Mouse (Mus musculus): Measurements from ENCODE around the gene Tmem230. TPM values are rescaled to one million over a fixed set of nuclear protein-coding genes. Genes with fewer than 3 reads are reported as not detected.
A peak's percentile ranks its signal among the peaks of the same experiment; 100 is the strongest.

Gene Tmem230
- polyA plus RNA-seq, 1 experiment from 2014 or later, result 36.4 TPM

- Histone ChIP-seq H3K4me1 (replicated peaks; ENCODE audit: control insufficient read depth, insufficient read depth, low read length) (peaks cover 35% of the 10 kb centered on the region), H3K36me3 (ENCODE audit: control insufficient read depth, insufficient read depth, low read length) (0 out of 2 replicates have a peak, but pooled peaks cover 3% of the 10 kb centered on the region), H3K4me2 (ENCODE audit: low read length) (no peak overlapping the region; the same call in 1 of the 2 replicates), H3K4me3 (ENCODE audit: low read depth, low read length) (no peak overlapping the region), H3K27ac (ENCODE audit: low read depth) (peak overlapping the region; percentile 45; the same call in 1 of the 2 replicates), H3K9me3 (ENCODE audit: control insufficient read depth, low read length) (no peaks in the 10 kb centered on the region), H3K9ac (ENCODE audit: low read length) (0 out of 2 replicates have a peak overlapping the region, but pooled peaks have one; percentile 3), H3K27me3 (replicated peaks; ENCODE audit: control insufficient read depth, insufficient read depth, low read length) (no peaks in the 10 kb centered on the region)
- ATAC-seq (replicated peaks; ENCODE audit: low FRiP score, low TSS enrichment, low read depth) (no peak; the same call in 1 of the 2 replicates), DNase-seq (ENCODE audit: low spot score) (no peak)
- WGBS, result 51% methylated on average over 12 of the region's 12 CpGs
These were observed 37.0 kb upstream of the Tmem230 start for GRCm38 (mm10) chr2:132284492-132285139.

GRCm38 (mm10) chr2:132283236-132284070 is 35.8 kb upstream of the Tmem230 start:
- Histone ChIP-seq H3K27me3 (replicated peaks; ENCODE audit: control insufficient read depth, insufficient read depth, low read length) (no peaks in the 10 kb centered on the region), H3K4me1 (replicated peaks; ENCODE audit: control insufficient read depth, insufficient read depth, low read length) (peaks cover 35% of the 10 kb centered on the region), H3K4me2 (ENCODE audit: low read length) (no peak overlapping the region), H3K36me3 (ENCODE audit: control insufficient read depth, insufficient read depth, low read length) (0 out of 2 replicates have a peak, but pooled peaks cover 3% of the 10 kb centered on the region), H3K9me3 (ENCODE audit: control insufficient read depth, low read length) (no peaks in the 10 kb centered on the region), H3K4me3 (ENCODE audit: low read depth, low read length) (no peak overlapping the region), H3K27ac (ENCODE audit: low read depth) (peak overlapping the region; percentile 57; the same call in 1 of the 2 replicates), H3K9ac (ENCODE audit: low read length) (no peak overlapping the region)
- 66% methylated on average over 15 of the region's 15 CpGs for WGBS
- ATAC-seq (replicated peaks; ENCODE audit: low FRiP score, low TSS enrichment, low read depth), result no peak
- no peak for DNase-seq (ENCODE audit: low spot score)

GRCm38 (mm10) chr2:132282453-132283174 is 35.0 kb upstream of the Tmem230 start:
- Histone ChIP-seq H3K9me3 (ENCODE audit: control insufficient read depth, low read length) (no peaks in the 10 kb centered on the region), H3K4me3 (ENCODE audit: low read depth, low read length) (no peak overlapping the region), H3K4me1 (replicated peaks; ENCODE audit: control insufficient read depth, insufficient read depth, low read length) (peaks cover 35% of the 10 kb centered on the region), H3K9ac (ENCODE audit: low read length) (no peak overlapping the region), H3K36me3 (ENCODE audit: control insufficient read depth, insufficient read depth, low read length) (0 out of 2 replicates have a peak, but pooled peaks cover 3% of the 10 kb centered on the region), H3K27me3 (replicated peaks; ENCODE audit: control insufficient read depth, insufficient read depth, low read length) (no peaks in the 10 kb centered on the region), H3K27ac (ENCODE audit: low read depth) (peak overlapping the region; percentile 57; the same call in 1 of the 2 replicates), H3K4me2 (ENCODE audit: low read length) (no peak overlapping the region)
- WGBS, result 54% methylated on average over 12 of the region's 12 CpGs
- ATAC-seq (replicated peaks; ENCODE audit: low FRiP score, low TSS enrichment, low read depth) (no peak), DNase-seq (ENCODE audit: low spot score) (no peak)

GRCm38 (mm10) chr2:132281560-132282452 is 34.2 kb upstream of the Tmem230 start:
- no peak overlapping the region for H3K9ac ChIP-seq (ENCODE audit: low read length)
- ATAC-seq (replicated peaks; ENCODE audit: low FRiP score, low TSS enrichment, low read depth) (no peak), DNase-seq (ENCODE audit: low spot score) (no peak)
- H3K4me3 ChIP-seq (ENCODE audit: low read depth, low read length), result no peak overlapping the region
- no peak overlapping the region for H3K4me2 ChIP-seq (ENCODE audit: low read length)
- WGBS, result 68% methylated on average over 10 of the region's 10 CpGs
- no peak overlapping the region for H3K27ac ChIP-seq (ENCODE audit: low read depth)
- H3K27me3 ChIP-seq (replicated peaks; ENCODE audit: control insufficient read depth, insufficient read depth, low read length), result no peaks in the 10 kb centered on the region
- H3K4me1 ChIP-seq (replicated peaks; ENCODE audit: control insufficient read depth, insufficient read depth, low read length), result peaks cover 35% of the 10 kb centered on the region
- H3K36me3 ChIP-seq (ENCODE audit: control insufficient read depth, insufficient read depth, low read length), result 0 out of 2 replicates have a peak, but pooled peaks cover 3% of the 10 kb centered on the region
- no peaks in the 10 kb centered on the region for H3K9me3 ChIP-seq (ENCODE audit: control insufficient read depth, low read length)

GRCm38 (mm10) chr2:132280518-132281120 is 33.0 kb upstream of the Tmem230 start:
- ATAC-seq (replicated peaks; ENCODE audit: low FRiP score, low TSS enrichment, low read depth), result no peak
- Histone ChIP-seq H3K9ac (ENCODE audit: low read length) (no peak overlapping the region), H3K4me3 (ENCODE audit: low read depth, low read length) (no peak overlapping the region), H3K27ac (ENCODE audit: low read depth) (no peak overlapping the region), H3K36me3 (ENCODE audit: control insufficient read depth, insufficient read depth, low read length) (0 out of 2 replicates have a peak, but pooled peaks cover 3% of the 10 kb centered on the region), H3K27me3 (replicated peaks; ENCODE audit: control insufficient read depth, insufficient read depth, low read length) (no peaks in the 10 kb centered on the region), H3K9me3 (ENCODE audit: control insufficient read depth, low read length) (no peaks in the 10 kb centered on the region), H3K4me1 (replicated peaks; ENCODE audit: control insufficient read depth, insufficient read depth, low read length) (peaks cover 35% of the 10 kb centered on the region), H3K4me2 (ENCODE audit: low read length) (no peak overlapping the region)
- no peak for DNase-seq (ENCODE audit: low spot score)
- 90% methylated on average over 10 of the region's 10 CpGs for WGBS

- no peaks in the 10 kb centered on the region for H3K27me3 ChIP-seq (replicated peaks; ENCODE audit: control insufficient read depth, insufficient read depth, low read length)
- 0 out of 2 replicates have a peak, but pooled peaks cover 3% of the 10 kb centered on the region for H3K36me3 ChIP-seq (ENCODE audit: control insufficient read depth, insufficient read depth, low read length)
- no peak overlapping the region for H3K4me3 ChIP-seq (ENCODE audit: low read depth, low read length)
- DNase-seq (ENCODE audit: low spot score) (no peak), ATAC-seq (replicated peaks; ENCODE audit: low FRiP score, low TSS enrichment, low read depth) (no peak)
- H3K27ac ChIP-seq (ENCODE audit: low read depth), result no peak overlapping the region
- no peak overlapping the region for H3K9ac ChIP-seq (ENCODE audit: low read length)
- WGBS, result 63% methylated on average over 4 of the region's 4 CpGs
- no peaks in the 10 kb centered on the region for H3K9me3 ChIP-seq (ENCODE audit: control insufficient read depth, low read length)
- H3K4me1 ChIP-seq (replicated peaks; ENCODE audit: control insufficient read depth, insufficient read depth, low read length), result peaks cover 32% of the 10 kb centered on the region
- no peak overlapping the region for H3K4me2 ChIP-seq (ENCODE audit: low read length)
These were observed 32.4 kb upstream of the Tmem230 start for GRCm38 (mm10) chr2:132279978-132280377.

GRCm38 (mm10) chr2:132279336-132279882 is 31.8 kb upstream of the Tmem230 start:
- Histone ChIP-seq H3K4me1 (replicated peaks; ENCODE audit: control insufficient read depth, insufficient read depth, low read length) (peaks cover 26% of the 10 kb centered on the region), H3K9ac (ENCODE audit: low read length) (no peak overlapping the region), H3K36me3 (ENCODE audit: control insufficient read depth, insufficient read depth, low read length) (0 out of 2 replicates have a peak, but pooled peaks cover 3% of the 10 kb centered on the region), H3K4me2 (ENCODE audit: low read length) (no peak overlapping the region), H3K27ac (ENCODE audit: low read depth) (no peak overlapping the region), H3K4me3 (ENCODE audit: low read depth, low read length) (no peak overlapping the region), H3K27me3 (replicated peaks; ENCODE audit: control insufficient read depth, insufficient read depth, low read length) (no peaks in the 10 kb centered on the region), H3K9me3 (ENCODE audit: control insufficient read depth, low read length) (no peaks in the 10 kb centered on the region)
- 68% methylated on average over 3 of the region's 3 CpGs for WGBS
- no peak for DNase-seq (ENCODE audit: low spot score)
- no peak for ATAC-seq (replicated peaks; ENCODE audit: low FRiP score, low TSS enrichment, low read depth)
